Mouse (Mus musculus) liver, embryonic 13.5 days (tissue): ENCODE results near the gene B4galt5. TPM values are rescaled to one million over a fixed set of nuclear protein-coding genes. Genes with fewer than 3 reads are reported as not detected.

Source experiments
- ATAC-seq: fragments of 200-750 bp; cut with Nextera tagmentation; 2 replicates; pipeline ENCODE4 v1.8.0; 2017; ENCODE audit warnings: low read depth, mild to moderate bottlenecking, moderate number of reproducible peaks, moderate library complexity
- DNase-seq: peaks from one replicate; pipeline ENCODE4 v3.0.0; 2022
- H3K27ac ChIP-seq: fragments of 300-500 bp; sonication (generic); 2 replicates; pipeline ENCODE4 v1.5.1; 2015; ENCODE audit warnings: moderate library complexity, mild to moderate bottlenecking, inconsistent platforms
- H3K27me3 ChIP-seq: fragments of 300-500 bp; sonication (generic); 2 replicates; pipeline ENCODE4 v1.6.1; 2015; ENCODE audit warnings: mild to moderate bottlenecking, inconsistent platforms
- H3K36me3 ChIP-seq: fragments of 300-500 bp; sonication (generic); 2 replicates; pipeline ENCODE4 v1.6.1; 2015; ENCODE audit warnings: mild to moderate bottlenecking, inconsistent platforms
- H3K4me1 ChIP-seq: fragments of 300-500 bp; sonication (generic); replicated peaks from 2 replicates; pipeline ENCODE4 v1.6.1; 2015; ENCODE audit warnings: inconsistent platforms
- H3K4me2 ChIP-seq: fragments of 300-500 bp; sonication (generic); 2 replicates; pipeline ENCODE4 v1.6.1; 2015; ENCODE audit warnings: inconsistent platforms, mild to moderate bottlenecking, moderate library complexity
- H3K4me3 ChIP-seq: fragments of 300-500 bp; sonication (generic); replicated peaks from 2 replicates; pipeline ENCODE4 v1.5.1; 2015; ENCODE audit warnings: mild to moderate bottlenecking, inconsistent platforms
- H3K9ac ChIP-seq: fragments of 300-500 bp; sonication (generic); 2 replicates; pipeline ENCODE4 v1.6.1; 2015; ENCODE audit warnings: mild to moderate bottlenecking, inconsistent platforms
- H3K9me3 ChIP-seq: fragments of 300-500 bp; sonication (generic); replicated peaks from 2 replicates; pipeline ENCODE4 v1.6.1; 2016; ENCODE audit warnings: inconsistent platforms
- WGBS: fragments of 180-500 bp; shearing (Covaris S2); methylation state at CpG from one replicate; pipeline ENCODE4 v1.1.7; 2015; ENCODE audit not compliant: insufficient replicate concordance; 5-methylcytosine and 5-hydroxymethylcytosine counted together
- polyA plus RNA-seq: library from polyadenylated mRNA; unstranded; fragments of >200 nt; fragmentation: Nextera tagmentation; extraction: Ambion mirVana; gene quantifications from 2 replicates; pipeline ENCODE4 v1.2.1, GENCODE M21; 2015

The B4galt5 gene
- polyA plus RNA-seq, 1 experiment from 2014 or later = 3.2 TPM

- H3K9ac ChIP-seq = no peak overlapping the region
- no peaks in the 10 kb centered on the region for H3K36me3 ChIP-seq
- no peak overlapping the region for H3K27ac ChIP-seq
- H3K4me2 ChIP-seq = no peak overlapping the region
- H3K27me3 ChIP-seq = no peaks in the 10 kb centered on the region
- DNase-seq (no peak), ATAC-seq (no peak)
- H3K9me3 ChIP-seq = 0 out of 2 replicates have a peak, but pooled peaks cover 6% of the 10 kb centered on the region
- H3K4me1 ChIP-seq = no peaks in the 10 kb centered on the region
- no peak overlapping the region for H3K4me3 ChIP-seq
- WGBS = 49% methylated on average over 3 of the region's 3 CpGs
These were observed 99.4 kb downstream of the B4galt5 start for GRCm38 (mm10) chr2:167249591-167249990.

Other genes with a start within 250 kb of the B4galt5 start
- 0.16 and 0.25 TPM in 2 replicates for gene Kcnb1, start 159.0 kb downstream of the B4galt5 start, polyA plus RNA-seq
- gene Ptgis, start 108.6 kb downstream of the B4galt5 start, polyA plus RNA-seq = 1.2 and 1.4 TPM in 2 replicates
- gene Slc9a8, start 72.5 kb upstream of the B4galt5 start, polyA plus RNA-seq = 12.0 and 13.4 TPM in 2 replicates
- 32.5 and 33.2 TPM in 2 replicates for gene Rnf114, start 143.5 kb upstream of the B4galt5 start, polyA plus RNA-seq
- gene Spata2, start 143.7 kb upstream of the B4galt5 start, polyA plus RNA-seq = 7.0 and 9.4 TPM in 2 replicates
- 1.8 and 2.5 TPM in 2 replicates for gene Snai1, start 189.0 kb upstream of the B4galt5 start, polyA plus RNA-seq